Mouse (Mus musculus) erythroblast, embryonic 14.5 days (primary cell): ENCODE data around the gene Krtap1-5.

Experiments used
- GATA1 ChIP-seq: IDR thresholded peaks from 2 replicates; pipeline ENCODE4 v1.6.1; 2012; ENCODE audit warnings: low read length, inconsistent platforms, mixed read lengths
- TAL1 ChIP-seq: IDR thresholded peaks from 3 replicates; pipeline ENCODE4 v1.6.1; 2012; ENCODE audit warnings: low read length, inconsistent platforms, mixed read lengths

- no peak for TF ChIP-seq GATA1
- TF ChIP-seq TAL1 = no peak
These were observed 39.5 kb upstream of the Krtap1-5 start, which contains the start of gene Gm11562 for GRCm38 (mm10) chr11:99620335-99620734.
